Mouse (Mus musculus) E14TG2a.4 (cell line): ENCODE results near the gene Armc3.

ENCODE experiments used
- CTCF ChIP-seq: conservative IDR thresholded peaks from 2 replicates; pipeline ENCODE4 v1.5.1; 2014; ENCODE audit warnings: low read length
- NANOG ChIP-seq: IDR thresholded peaks from 2 replicates; pipeline ENCODE4 v1.6.1; 2014; ENCODE audit warnings: borderline replicate concordance, low read length, mixed read lengths

DNA sequence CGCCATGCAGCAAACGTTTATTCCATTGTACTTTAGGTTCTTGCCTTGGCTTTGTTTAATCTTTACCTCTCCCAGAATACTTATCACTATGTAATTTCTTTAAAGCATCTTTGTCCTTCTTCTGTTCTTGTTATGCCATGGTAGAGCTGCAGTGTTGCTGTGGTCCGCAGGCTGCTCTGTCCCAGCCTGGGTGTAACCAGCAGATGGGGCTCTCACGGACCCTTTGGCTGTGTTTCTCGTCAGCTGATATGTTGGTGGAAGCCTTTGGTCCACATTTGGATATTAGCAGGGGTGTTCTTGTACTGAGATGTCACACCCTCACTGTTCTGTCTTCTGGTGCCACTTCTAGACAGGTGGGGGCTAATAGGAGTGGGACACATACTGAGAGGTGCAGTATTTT is 64.3 kb downstream of the Armc3 start:
- TF ChIP-seq CTCF (peak; percentile 24; the same call in 1 of the 2 replicates), NANOG (no peak)
